Mouse (Mus musculus): ENCODE data around the gene Zfp128.
"Not testable (repeated sequence)": the region's sequence is repeated elsewhere in the genome, so short reads cannot be mapped to it uniquely, and the experiment has no call there.

DNA sequence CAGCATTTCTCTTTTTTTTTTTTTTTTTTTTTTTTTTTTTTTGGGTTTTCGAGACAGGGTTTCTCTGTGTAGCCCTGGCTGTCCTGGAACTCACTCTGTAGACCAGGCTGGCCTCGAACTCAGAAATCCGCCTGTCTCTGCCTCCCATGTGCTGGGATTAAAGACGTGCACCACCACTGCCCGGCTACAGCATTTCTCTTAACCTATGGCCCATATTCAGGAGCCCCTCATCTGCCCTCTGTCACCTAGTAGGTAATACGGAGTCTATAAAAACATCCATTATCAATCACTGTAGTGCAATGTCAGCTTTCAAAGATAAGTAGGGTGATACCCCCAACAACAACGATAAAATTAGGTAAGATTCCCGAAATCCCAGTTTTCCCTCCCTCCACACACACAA is 39.5 kb downstream of the Zfp128 start:
- TF ChIP-seq CTCF, EP300 (IDR thresholded peaks at IDR 0.05; ENCODE audit: low read depth): not testable (repeated sequence)

Data from liver, embryonic 14.5 days (tissue).